10 mouse cellular contexts compared by ENCODE assay signal in genomic region chr15:101277351-101277899, GRCm38 (mm10). TPM values are rescaled to one million over a fixed set of nuclear protein-coding genes. Genes with fewer than 3 reads are reported as not detected.
DNase-seq lines count a peak whose midpoint lies in the region; ATAC-seq and TF ChIP-seq lines count a peak whose summit lies in the region.
"Had no signal": no experiment of that assay in that cellular context is flagged by ENCODE, and none has a peak within 500 bp of the region (broad histone marks: within the 10 kb centered on the region; RNA-seq: fewer than 3 reads in every experiment).

No protein-coding gene starts in this region.

- H3K4me2 ChIP-seq in forebrain, embryonic 13.5 days, result no peak overlapping the region
- no peak overlapping the region for H3K4me2 ChIP-seq in limb, embryonic 11.5 days (ENCODE audit: low read depth, severe bottlenecking)

- H3K9ac ChIP-seq in forebrain, embryonic 13.5 days, result no peak overlapping the region
- H3K9ac ChIP-seq in limb, embryonic 11.5 days (ENCODE audit: low read length), result no peak overlapping the region

- ATAC-seq in forebrain, embryonic 13.5 days, result 0 out of 2 replicates have a peak, but pooled peaks have one; percentile 33
- no peak for ATAC-seq in limb, embryonic 11.5 days (ENCODE audit: insufficient number of reproducible peaks, low FRiP score, low TSS enrichment, low read depth)
- no peak for ATAC-seq in inflammation-experienced regulatory T-cells, adult 6 months

- no peaks in the 10 kb centered on the region for H3K27me3 ChIP-seq in E14TG2a.4 (ENCODE audit: insufficient read depth, low read length)
- no peaks in the 10 kb centered on the region for H3K27me3 ChIP-seq in forebrain, embryonic 13.5 days
- no peaks in the 10 kb centered on the region for H3K27me3 ChIP-seq in limb, embryonic 11.5 days (ENCODE audit: control insufficient read depth, insufficient read depth, low read length)

- H3K4me3 ChIP-seq in E14TG2a.4 (replicated peaks; ENCODE audit: low read length), result peak overlapping the region; percentile 54
- H3K4me3 ChIP-seq in forebrain, embryonic 13.5 days, result no peak overlapping the region
- H3K4me3 ChIP-seq in limb, embryonic 11.5 days (ENCODE audit: low read depth, low read length), result no peak overlapping the region

- TF ChIP-seq CTCF in E14TG2a.4 (conservative IDR thresholded peaks at IDR 0.05; ENCODE audit: low read length), result no peak

- DNase-seq in adrenal gland, postnatal 10 days, result peak; percentile 26
- DNase-seq in adrenal gland, adult 8-10 months, result no peak
- no peak for DNase-seq in limb, embryonic 11.5 days (ENCODE audit: low spot score)
- DNase-seq in thymus, postnatal 36 days, result no peak
- no peak for DNase-seq in kidney, adult 9 months
- DNase-seq: adrenal gland, postnatal 36 days had no signal

- H3K36me3 ChIP-seq in E14TG2a.4 (ENCODE audit: insufficient read depth, low read length), result peaks cover 31% of the 10 kb centered on the region
- H3K36me3 ChIP-seq in forebrain, embryonic 13.5 days (ENCODE audit: poor library complexity, severe bottlenecking), result peaks cover 16% of the 10 kb centered on the region; the same call in 1 of the 2 replicates
- no peaks in the 10 kb centered on the region for H3K36me3 ChIP-seq in limb, embryonic 11.5 days (ENCODE audit: control insufficient read depth, insufficient read depth, low read length)

- H3K9me3 ChIP-seq in E14TG2a.4 (ENCODE audit: low read length), result no peaks in the 10 kb centered on the region
- no peaks in the 10 kb centered on the region for H3K9me3 ChIP-seq in forebrain, embryonic 13.5 days (replicated peaks)
- H3K9me3 ChIP-seq in limb, embryonic 11.5 days (ENCODE audit: control insufficient read depth, low read length), result no peaks in the 10 kb centered on the region

- 8% methylated on average over 11 of the region's 11 CpGs for WGBS in forebrain, embryonic 13.5 days
- WGBS in limb, embryonic 11.5 days, result 73% methylated on average over 11 of the region's 11 CpGs

- no peak overlapping the region for H3K27ac ChIP-seq in forebrain, embryonic 13.5 days
- peak overlapping the region; percentile 52; the same call in 1 of the 2 replicates for H3K27ac ChIP-seq in limb, embryonic 11.5 days (replicated peaks; ENCODE audit: low read depth, low read length)

- peaks cover 93% of the 10 kb centered on the region for H3K4me1 ChIP-seq in E14TG2a.4 (replicated peaks; ENCODE audit: low read depth, low read length)
- peaks cover 8% of the 10 kb centered on the region for H3K4me1 ChIP-seq in forebrain, embryonic 13.5 days
- H3K4me1 ChIP-seq in limb, embryonic 11.5 days (ENCODE audit: control insufficient read depth, insufficient read depth, low read length), result peaks cover 6% of the 10 kb centered on the region; the same call in 1 of the 2 replicates

RNA-seq across cellular contexts. Expression of gene Atg101, which starts 6.6 kb away (rescaled TPM):
- total RNA-seq in adrenal gland, postnatal 10 days (2021), result 100 to 1,000 TPM in 1 of 2 experiments, 10 to 100 TPM in 1; 36.6 to 103 TPM
- 10 to 100 TPM; 31.4 to 48.9 (median 37.0) TPM for total RNA-seq in adrenal gland, adult 8-10 months (2022)
- polyA plus RNA-seq in forebrain, embryonic 13.5 days (2015; fragmentation: Nextera tagmentation; extraction: Ambion mirVana), result 81.6 and 85.1 TPM in 2 replicates
- polyA plus RNA-seq in limb, embryonic 11.5 days (2014; fragmentation: Nextera tagmentation; extraction: Ambion mirVana), result 68.2 and 73.1 TPM in 2 replicates
- 10 to 100 TPM; 39.9 to 53.6 (median 47.8) TPM for polyA plus RNA-seq in inflammation-experienced regulatory T-cells, adult 6 months (2017; shearing (Covaris generic))

RNA-seq across cellular contexts. Expression of gene 6030408B16Rik, which starts 15.6 kb away (rescaled TPM):
- 1 to 10 TPM; 1.0 to 2.4 TPM for total RNA-seq in adrenal gland, postnatal 10 days (2021)
- total RNA-seq in adrenal gland, adult 8-10 months (2022), result under 1 TPM; 0.49 to 0.91 (median 0.71) TPM
- 0.23 and 0.25 TPM in 2 replicates for polyA plus RNA-seq in forebrain, embryonic 13.5 days (2015; fragmentation: Nextera tagmentation; extraction: Ambion mirVana)
- polyA plus RNA-seq in limb, embryonic 11.5 days (2014; fragmentation: Nextera tagmentation; extraction: Ambion mirVana), result 4.2 and 5.6 TPM in 2 replicates
- under 1 TPM in 1 of 3 experiments, not detected in 2; 0.70 TPM for polyA plus RNA-seq in inflammation-experienced regulatory T-cells, adult 6 months (2017; shearing (Covaris generic))
- total RNA-seq: liver, adult 2 months had no signal
- polyA plus RNA-seq: liver, adult 2 months had no signal

RNA-seq across cellular contexts. Expression of gene Nr4a1, which starts 23.4 kb away (rescaled TPM):
- 100 to 1,000 TPM in 1 of 2 experiments, 10 to 100 TPM in 1; 95.8 to 589 TPM for total RNA-seq in adrenal gland, postnatal 10 days (2021)
- total RNA-seq in adrenal gland, adult 8-10 months (2022), result 100 to 1,000 TPM in 2 of 4 experiments, 10 to 100 TPM in 2; 42.9 to 895 (median 124) TPM
- 2.4 and 2.9 TPM in 2 replicates for polyA plus RNA-seq in forebrain, embryonic 13.5 days (2015; fragmentation: Nextera tagmentation; extraction: Ambion mirVana)
- polyA plus RNA-seq in limb, embryonic 11.5 days (2014; fragmentation: Nextera tagmentation; extraction: Ambion mirVana), result 3.5 and 4.0 TPM in 2 replicates
- 10 to 100 TPM; 46.4 to 73.4 (median 68.3) TPM for polyA plus RNA-seq in inflammation-experienced regulatory T-cells, adult 6 months (2017; shearing (Covaris generic))

RNA-seq across cellular contexts. Expression of gene Grasp, which starts 53.4 kb away (rescaled TPM):
- 10 to 100 TPM; 16.4 to 24.0 TPM for total RNA-seq in adrenal gland, postnatal 10 days (2021)
- 10 to 100 TPM in 3 of 4 experiments, 1 to 10 TPM in 1; 8.8 to 19.6 (median 17.1) TPM for total RNA-seq in adrenal gland, adult 8-10 months (2022)
- 1.3 and 1.5 TPM in 2 replicates for polyA plus RNA-seq in forebrain, embryonic 13.5 days (2015; fragmentation: Nextera tagmentation; extraction: Ambion mirVana)
- polyA plus RNA-seq in limb, embryonic 11.5 days (2014; fragmentation: Nextera tagmentation; extraction: Ambion mirVana), result 6.7 and 7.7 TPM in 2 replicates
- under 1 TPM; 0.18 to 0.50 (median 0.28) TPM for polyA plus RNA-seq in inflammation-experienced regulatory T-cells, adult 6 months (2017; shearing (Covaris generic))
